Mouse (Mus musculus): ENCODE data around the gene Zscan4f. TPM values are rescaled to one million over a fixed set of nuclear protein-coding genes. Genes with fewer than 3 reads are reported as not detected.

Zscan4f gene
- not detected in 2 replicates for polyA plus RNA-seq (2012; ENCODE audit: low replicate concordance)

GRCm38 (mm10) chr7:11397615-11398014 is at the start of gene Zscan4f:
TSS of gene Zscan4f (plus strand) at chr7:11397915.

Other genes starting within 250 kb of the Zscan4f start
- gene Zscan4d, start 231.8 kb upstream of the Zscan4f start, polyA plus RNA-seq (2012; ENCODE audit: low replicate concordance): not detected in 2 replicates
- gene Zscan4e, start 87.2 kb upstream of the Zscan4f start, polyA plus RNA-seq (2012; ENCODE audit: low replicate concordance): not detected in 2 replicates
- not detected in 2 replicates for gene Zscan4-ps2, start 116.4 kb downstream of the Zscan4f start, polyA plus RNA-seq (2012; ENCODE audit: low replicate concordance)
- gene Zscan4-ps3, start 211.4 kb downstream of the Zscan4f start, polyA plus RNA-seq (2012; ENCODE audit: low replicate concordance): not detected in 2 replicates